Mouse (Mus musculus) heart, postnatal 0 days (tissue): ENCODE data around the gene Cbs.

ENCODE experiments used
- CTCF ChIP-seq: IDR thresholded peaks from 2 replicates; pipeline ENCODE4 v1.5.1; 2016; ENCODE audit warnings: antibody characterized with exemption, control low read depth, low read depth
- EP300 ChIP-seq: IDR thresholded peaks from 2 replicates; pipeline ENCODE4 v1.6.1; 2016; ENCODE audit warnings: antibody characterized with exemption, low read depth

- TF ChIP-seq CTCF = no peak
- TF ChIP-seq EP300 = no peak
These were observed 77.8 kb downstream of the Cbs start for GRCm38 (mm10) chr17:31559021-31559789.
